Mouse (Mus musculus): Measurements from ENCODE around the gene Fam92b.

GRCm38 (mm10) chr8:120167136-120167535, 10.1 kb downstream of the Fam92b start:
- TF ChIP-seq CTCF (IDR thresholded peaks at IDR 0.05; ENCODE audit: low read depth, low read length) (no peak), POLR2A (IDR thresholded peaks at IDR 0.05; ENCODE audit: borderline replicate concordance, low read depth, low read length) (no peak)
